Mouse (Mus musculus) bone marrow, adult 2 months (tissue): ENCODE measurements around the gene Zfp651.

Source experiments
- CTCF ChIP-seq: fragments of 200-500 bp; IDR thresholded peaks from 2 replicates; pipeline ENCODE4 v1.5.1; 2011; ENCODE audit warnings: low read length, control low read depth; ENCODE audit not compliant: control insufficient read depth, insufficient read depth
- POLR2A ChIP-seq: fragments of 200-500 bp; IDR thresholded peaks from 2 replicates; pipeline ENCODE4 v1.6.1; 2011; ENCODE audit warnings: low read depth, mild to moderate bottlenecking, control low read depth, low read length, borderline replicate concordance; ENCODE audit not compliant: control insufficient read depth

DNA sequence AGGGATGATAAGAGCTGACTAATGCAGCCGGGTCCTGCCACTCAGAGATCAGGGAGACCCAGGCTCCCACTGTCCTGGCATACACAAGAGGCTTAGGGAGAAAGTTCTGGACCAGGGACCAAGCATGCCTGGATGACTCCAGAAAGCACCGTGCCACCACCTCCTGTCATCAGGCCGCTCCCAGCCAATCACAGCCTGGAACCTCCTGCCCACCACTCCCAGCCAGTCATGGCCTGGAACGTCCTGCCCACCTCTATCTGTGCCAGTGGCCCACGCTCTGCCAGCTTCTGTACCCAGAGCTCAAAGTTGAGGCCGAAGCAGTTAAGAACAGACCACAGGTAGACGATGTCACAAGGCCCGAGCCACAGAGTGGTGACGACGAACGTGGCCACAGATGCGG lies 25.7 kb downstream of the Zfp651 start:
- no peak for TF ChIP-seq CTCF
- TF ChIP-seq POLR2A: no peak
